Mouse (Mus musculus): ENCODE results near the gene Ryr1. TPM values are rescaled to one million over a fixed set of nuclear protein-coding genes. Genes with fewer than 3 reads are reported as not detected.
A peak's percentile ranks its signal among the peaks of the same experiment; 100 is the strongest.

The Ryr1 gene
- polyA plus RNA-seq, 1 experiment from 2014 or later = 13.3 TPM

MicroRNA genes within 50 kb of the gene (microRNA counts, 519-probe panel; counts per million panel counts)
- microRNA mmu-miR-1963 = 2,599 counts per million, percentile 59 among the panel's probes with 10 or more counts

Small RNAs within 50 kb of the gene (microRNA-seq; reads per million reads assigned to microRNA genes)
- gene Gm44408 (not detected), gene Mir1963 (not detected)

Other genes with a start within 250 kb of the Ryr1 start
- gene Capn12, start 243.8 kb downstream of the Ryr1 start, polyA plus RNA-seq (2015; fragmentation: Nextera tagmentation; extraction: Ambion mirVana) = 0.57 and 0.80 TPM in 2 replicates
- 134 TPM in 2 replicates for gene Actn4, start 162.8 kb downstream of the Ryr1 start, polyA plus RNA-seq (2015; fragmentation: Nextera tagmentation; extraction: Ambion mirVana)
- gene Eif3k, start 143.3 kb downstream of the Ryr1 start, polyA plus RNA-seq (2015; fragmentation: Nextera tagmentation; extraction: Ambion mirVana) = 303 and 307 TPM in 2 replicates
- gene Map4k1, start 143.1 kb downstream of the Ryr1 start, polyA plus RNA-seq (2015; fragmentation: Nextera tagmentation; extraction: Ambion mirVana) = 5.5 and 7.7 TPM in 2 replicates
- gene Rasgrp4, start 9.7 kb upstream of the Ryr1 start, polyA plus RNA-seq (2015; fragmentation: Nextera tagmentation; extraction: Ambion mirVana) = 0.57 and 0.69 TPM in 2 replicates
- gene Fam98c, start 31.1 kb upstream of the Ryr1 start, polyA plus RNA-seq (2015; fragmentation: Nextera tagmentation; extraction: Ambion mirVana) = 20.5 and 21.3 TPM in 2 replicates
- gene Ggn, start 45.0 kb upstream of the Ryr1 start, polyA plus RNA-seq (2015; fragmentation: Nextera tagmentation; extraction: Ambion mirVana) = 0.18 TPM in 2 replicates
- 6.4 TPM in 2 replicates for gene Spred3, start 45.2 kb upstream of the Ryr1 start, polyA plus RNA-seq (2015; fragmentation: Nextera tagmentation; extraction: Ambion mirVana)
- gene Psmd8, start 55.5 kb upstream of the Ryr1 start, polyA plus RNA-seq (2015; fragmentation: Nextera tagmentation; extraction: Ambion mirVana) = 269 and 274 TPM in 2 replicates
- gene Catsperg1, start 88.9 kb upstream of the Ryr1 start, polyA plus RNA-seq (2015; fragmentation: Nextera tagmentation; extraction: Ambion mirVana) = 1.8 and 2.1 TPM in 2 replicates
- gene Kcnk6, start 107.3 kb upstream of the Ryr1 start, polyA plus RNA-seq (2015; fragmentation: Nextera tagmentation; extraction: Ambion mirVana) = 0.28 and 0.83 TPM in 2 replicates
- gene Yif1b, start 113.2 kb upstream of the Ryr1 start, polyA plus RNA-seq (2015; fragmentation: Nextera tagmentation; extraction: Ambion mirVana) = 76.2 and 78.7 TPM in 2 replicates
- gene 2200002D01Rik, start 123.3 kb upstream of the Ryr1 start, polyA plus RNA-seq (2015; fragmentation: Nextera tagmentation; extraction: Ambion mirVana) = 0.95 TPM in 1 of 2 replicates, not detected in the other
- gene Spint2, start 156.7 kb upstream of the Ryr1 start, polyA plus RNA-seq (2015; fragmentation: Nextera tagmentation; extraction: Ambion mirVana) = 43.8 and 48.8 TPM in 2 replicates
- gene Ppp1r14a, start 164.1 kb upstream of the Ryr1 start, polyA plus RNA-seq (2015; fragmentation: Nextera tagmentation; extraction: Ambion mirVana) = 6.5 and 8.7 TPM in 2 replicates
- gene Dpf1, start 178.8 kb upstream of the Ryr1 start, polyA plus RNA-seq (2015; fragmentation: Nextera tagmentation; extraction: Ambion mirVana) = 240 and 243 TPM in 2 replicates